Mouse (Mus musculus) layer of hippocampus, adult 2 months (tissue): ENCODE data around the gene Akr7a5. TPM values are rescaled to one million over a fixed set of nuclear protein-coding genes. Genes with fewer than 3 reads are reported as not detected.
A peak's percentile ranks its signal among the peaks of the same experiment; 100 is the strongest.

Experiments used
- DNase-seq, 2 experiments: peaks; one replicate each; pipeline ENCODE4 v3.0.0; 2022; ENCODE audit warnings: low spot score in 2 of 2
- H3K27ac ChIP-seq: fragments of 200-600 bp; 2 replicates; pipeline ENCODE4 v1.8.1; 2022
- H3K4me3 ChIP-seq: fragments of 200-600 bp; 2 replicates; pipeline ENCODE4 v1.8.1; 2022; ENCODE audit warnings: mild to moderate bottlenecking
- CTCF ChIP-seq: fragments of 200-600 bp; conservative IDR thresholded peaks from 2 replicates; pipeline ENCODE4 v1.8.1; 2022; ENCODE audit warnings: antibody characterized with exemption, mild to moderate bottlenecking, moderate library complexity
- microRNA-seq, 2 experiments: library from miRNA; unstranded; fragments of <30 nt; microRNA quantifications; one replicate each; pipeline ENCODE4 v1.2.0; 2021
- total RNA-seq, 2 experiments: library from RNA; stranded (reverse); gene quantifications; 2 replicates each; pipeline ENCODE4 v1.2.3; 2021

Gene Akr7a5
- total RNA-seq, 2 experiments from 2014 or later: 31.6 to 32.9 TPM

GRCm38 (mm10) chr4:139343718-139344117, 33.2 kb downstream of the Akr7a5 start:
- no peak overlapping the region for H3K4me3 ChIP-seq
- no peak overlapping the region; the same call in 1 of the 2 replicates for H3K27ac ChIP-seq
- TF ChIP-seq CTCF: no peak
- DNase-seq: peak; percentile 41 to 50

GRCm38 (mm10) chr4:139345416-139346019, 35.0 kb downstream of the Akr7a5 start:
- TF ChIP-seq CTCF: no peak
- DNase-seq: no peak
- Histone ChIP-seq H3K4me3 (no peak overlapping the region), H3K27ac (no peak overlapping the region)

- no peak for TF ChIP-seq CTCF
- H3K4me3 ChIP-seq: peak within 1 kb of the TSS; percentile 81
Observed at GRCm38 (mm10) chr4:139351931-139352711, 41.6 kb downstream of the Akr7a5 start, which contains the start of the genes Mrto4, Emc1 and Ubr4. Gene Mrto4 (minus strand): TSS chr4:139352576. Gene Emc1 (plus strand): TSS chr4:139352587. Gene Ubr4 (plus strand): TSS chr4:139352609.

GRCm38 (mm10) chr4:139352832-139353231, 42.3 kb downstream of the Akr7a5 start:
- Histone ChIP-seq H3K4me3 (peak overlapping the region; percentile 81), H3K27ac (peak overlapping the region; percentile 99)
- DNase-seq: no peak
- no peak for TF ChIP-seq CTCF

More at GRCm38 (mm10) chr4:139351931-139352711, 41.6 kb downstream of the Akr7a5 start, which contains the start of the genes Mrto4, Emc1 and Ubr4:
- peak within 1 kb of the TSS; percentile 99 for H3K27ac ChIP-seq
- DNase-seq: peak; percentile 78 to 82

- Histone ChIP-seq H3K27ac (no peak overlapping the region), H3K4me3 (no peak overlapping the region)
- no peak for TF ChIP-seq CTCF
- no peak for DNase-seq
Observed at GRCm38 (mm10) chr4:139357211-139357610, 46.7 kb downstream of the Akr7a5 start.

- no peak for TF ChIP-seq CTCF
- DNase-seq: no peak
- Histone ChIP-seq H3K4me3 (no peak overlapping the region), H3K27ac (no peak overlapping the region)
Observed at GRCm38 (mm10) chr4:139360761-139361548, 50.4 kb downstream of the Akr7a5 start.

- TF ChIP-seq CTCF: no peak
Observed at GRCm38 (mm10) chr4:139367336-139367735, 56.8 kb downstream of the Akr7a5 start.

More at GRCm38 (mm10) chr4:139367336-139367735, 56.8 kb downstream of the Akr7a5 start:
- Histone ChIP-seq H3K27ac (no peak overlapping the region), H3K4me3 (no peak overlapping the region)
- DNase-seq: no peak

Small RNA genes lying within 50 kb of the gene (microRNA-seq; reads per million reads assigned to microRNA genes)
- gene Gm24245 (0 reads per million in 2 experiments), gene Gm25732 (0.32 to 0.55 reads per million in 2 experiments)

Other genes with a start within 250 kb of the Akr7a5 start
- gene Htr6, start 235.2 kb upstream of the Akr7a5 start, total RNA-seq: 1 to 10 TPM; 7.3 to 7.6 TPM
- 10 to 100 TPM; 84.4 to 89.9 TPM for gene Nbl1, start 217.8 kb upstream of the Akr7a5 start, total RNA-seq
- gene Minos1, start 179.6 kb upstream of the Akr7a5 start, total RNA-seq: 100 to 1,000 TPM; 184 to 196 TPM
- gene Capzb, start 117.8 kb upstream of the Akr7a5 start, total RNA-seq: 100 to 1,000 TPM; 374 to 416 TPM
- 10 to 100 TPM; 12.5 to 13.3 TPM for gene Pqlc2, start within 50 bp of the Akr7a5 start, total RNA-seq
- 10 to 100 TPM; 51.5 to 53.6 TPM for gene Mrto4, start 41.8 kb downstream of the Akr7a5 start, total RNA-seq
- 10 to 100 TPM; 90.8 to 96.6 TPM for gene Emc1, start 41.8 kb downstream of the Akr7a5 start, total RNA-seq
- 100 to 1,000 TPM; 171 to 176 TPM for gene Ubr4, start 41.9 kb downstream of the Akr7a5 start, total RNA-seq
- 10 to 100 TPM; 15.7 to 17.5 TPM for gene Iffo2, start 219.8 kb downstream of the Akr7a5 start, total RNA-seq